Mouse (Mus musculus): Measurements from ENCODE around the gene Wls.

The Wls gene

DNA sequence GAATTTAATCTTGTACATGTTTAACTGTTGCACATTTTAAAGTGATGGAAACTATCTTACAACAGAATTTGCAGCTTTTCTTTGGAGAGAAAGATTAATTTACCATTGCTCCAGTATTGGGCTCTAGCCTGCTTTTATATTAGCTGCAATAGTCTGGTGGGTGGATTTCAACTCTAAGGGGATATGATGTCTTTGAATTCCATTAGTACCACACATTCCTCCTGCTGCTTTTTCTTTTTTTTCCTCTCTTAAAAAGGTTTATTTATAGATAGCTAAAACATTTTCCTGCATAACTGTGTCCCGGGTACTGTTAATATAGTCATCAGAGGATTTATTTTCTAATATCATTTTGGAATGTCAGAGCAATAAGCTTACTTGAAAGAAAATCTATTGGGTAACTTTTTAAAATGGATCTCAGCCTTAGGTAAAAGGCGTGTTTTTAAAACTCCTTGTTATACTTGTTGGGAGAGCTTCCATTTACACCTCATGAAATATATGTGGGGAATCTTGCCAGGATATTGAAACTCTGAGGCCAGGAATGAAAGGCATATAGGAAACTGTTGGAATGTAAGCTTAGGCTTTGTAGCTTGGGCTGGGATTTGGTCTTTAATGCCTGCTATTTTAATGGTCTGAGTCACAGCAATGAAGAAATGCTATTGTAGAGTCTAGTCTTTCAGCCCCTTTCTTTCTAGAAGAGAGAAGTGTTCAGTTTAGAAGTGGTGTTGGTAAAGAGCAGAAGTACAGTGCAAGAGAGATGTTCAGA is 78.0 kb downstream of the Wls start:
- no peak for DNase-seq (ENCODE audit: low spot score in 2 of 2)

Measured in natural killer cell, adult 2 months (primary cell).